Mouse (Mus musculus): Measurements from ENCODE around the gene 1110032F04Rik.
"Not testable (repeated sequence)": the region's sequence is repeated elsewhere in the genome, so short reads cannot be mapped to it uniquely, and the experiment has no call there.

The 1110032F04Rik gene

DNA sequence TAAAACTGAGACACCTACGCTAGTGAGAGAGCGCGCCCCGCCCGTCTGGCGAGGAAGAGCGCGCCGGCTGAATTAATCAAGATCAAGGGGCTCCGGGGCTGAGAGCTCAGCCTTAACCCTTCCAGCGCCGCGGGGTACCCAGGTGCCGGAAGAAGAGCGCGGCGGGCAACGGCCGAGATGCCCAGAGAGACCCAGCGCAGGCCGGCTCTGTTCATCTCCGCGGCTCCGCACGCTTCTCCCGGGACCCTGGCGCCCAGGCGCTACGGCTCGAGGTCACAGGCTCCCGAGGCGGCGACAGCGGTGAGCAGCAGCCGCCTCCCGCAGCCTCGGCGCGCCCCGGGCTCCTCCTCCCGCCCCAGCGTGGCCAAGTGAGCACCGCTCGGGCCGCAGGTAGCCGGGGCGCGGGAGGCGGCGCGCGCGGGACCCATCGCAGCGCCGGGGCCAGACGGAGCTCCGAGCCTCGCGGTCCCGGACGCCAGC, at the start of gene 1110032F04Rik:
1110032F04Rik (plus strand) TSS at position 376 of the 480 bp plus-strand sequence.
- no peak for DNase-seq (ENCODE audit: low read depth, low spot score)

DNA sequence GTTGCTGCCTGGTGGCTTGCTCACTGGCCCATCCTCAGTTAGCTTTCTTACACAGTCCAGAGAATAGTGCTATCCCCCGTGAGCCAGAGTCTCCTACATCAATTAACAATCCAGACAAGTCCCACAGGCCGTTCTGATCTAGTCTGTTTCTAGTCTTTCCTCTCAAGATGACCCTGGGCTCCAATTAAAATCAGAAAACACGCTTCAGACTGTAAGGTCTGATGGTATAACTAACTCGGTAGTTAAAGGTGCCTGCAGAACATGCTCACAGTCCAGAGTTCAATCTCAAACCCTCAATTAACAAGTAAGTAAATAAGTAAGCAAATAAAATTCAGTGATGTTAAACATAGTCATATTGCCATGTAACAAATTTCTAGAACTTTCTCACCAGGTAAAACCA, 48.0 kb upstream of the 1110032F04Rik start:
- no peak for DNase-seq (ENCODE audit: low read depth, low spot score)

DNA sequence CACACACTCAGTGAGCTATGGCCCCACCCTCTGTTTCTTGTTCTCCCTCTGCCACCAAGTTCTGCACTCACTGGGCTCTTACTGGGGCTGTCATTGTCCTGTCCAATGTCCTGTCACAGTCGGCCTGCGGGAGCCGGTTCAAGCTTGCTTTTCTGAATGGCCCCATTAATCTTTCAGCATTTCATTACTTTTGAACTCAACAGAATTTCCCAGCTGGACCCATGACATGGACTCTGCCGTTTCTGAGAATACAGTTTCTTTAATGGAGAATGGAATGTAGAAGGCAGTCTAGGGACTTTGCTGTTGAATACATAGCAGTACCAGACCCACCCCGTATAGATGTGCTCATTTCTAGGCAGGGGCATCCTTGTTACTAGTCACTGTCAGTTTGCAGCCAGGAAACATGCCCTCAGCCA, 47.5 kb upstream of the 1110032F04Rik start:
- DNase-seq (ENCODE audit: low read depth, low spot score), result no peak

DNA sequence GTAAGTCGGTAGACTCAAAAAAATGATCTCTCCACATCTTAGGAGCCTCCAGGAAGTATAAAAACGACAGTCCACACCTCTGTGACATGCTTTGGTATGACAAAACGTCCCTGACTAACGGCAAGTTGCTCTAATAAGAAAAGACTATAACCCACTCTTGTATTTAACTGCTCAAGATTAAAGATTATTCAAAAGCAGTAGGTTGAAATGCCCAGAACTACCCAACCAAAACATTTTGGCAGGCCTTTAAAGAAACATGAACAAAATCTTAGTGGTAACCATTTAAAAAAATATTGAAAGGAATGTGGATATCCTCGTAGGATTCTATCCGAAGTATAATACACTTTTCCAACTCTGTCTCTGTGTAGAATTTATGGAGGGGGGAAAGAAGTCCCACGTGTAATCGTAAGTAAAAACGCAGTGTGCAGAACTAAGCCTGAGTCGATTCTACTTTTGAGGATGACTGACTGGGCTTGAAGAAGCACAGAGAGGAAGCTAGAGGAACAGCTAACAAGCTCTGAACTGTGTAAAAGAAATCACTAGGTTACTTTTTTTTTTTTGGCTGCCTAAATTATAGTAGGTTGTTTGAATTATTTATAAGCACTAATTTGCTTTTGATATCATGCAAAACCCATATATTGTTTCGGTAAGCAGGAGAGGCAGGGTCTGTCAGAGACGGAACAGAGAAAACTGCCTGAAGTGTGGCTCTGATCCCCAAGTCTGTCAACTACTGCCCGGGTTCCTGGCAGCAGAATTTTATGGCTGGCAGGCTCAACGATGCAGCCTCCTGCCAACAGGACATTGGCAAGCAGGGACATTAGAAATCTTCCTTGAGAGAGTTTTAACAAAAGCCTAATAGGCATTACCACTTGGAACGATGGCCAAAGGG, 45.3 kb upstream of the 1110032F04Rik start:
- DNase-seq (ENCODE audit: low read depth, low spot score), result no peak

DNA sequence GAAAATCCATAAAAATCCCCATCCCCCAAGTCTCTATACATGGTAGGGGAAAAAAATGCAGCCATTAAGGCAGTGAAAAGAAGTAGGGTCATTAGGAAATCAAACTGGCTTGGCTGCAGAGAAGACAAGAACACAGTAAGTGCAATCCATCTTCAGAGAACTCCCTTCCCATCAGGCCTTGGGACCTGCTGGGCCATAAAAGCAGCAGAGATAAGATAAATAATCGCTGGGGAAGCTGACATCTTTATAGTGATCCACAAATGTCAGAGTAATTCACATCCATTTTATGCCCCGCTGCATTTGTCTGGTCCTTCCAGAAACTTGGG, 44.7 kb upstream of the 1110032F04Rik start:
- no peak for DNase-seq (ENCODE audit: low read depth, low spot score)

DNA sequence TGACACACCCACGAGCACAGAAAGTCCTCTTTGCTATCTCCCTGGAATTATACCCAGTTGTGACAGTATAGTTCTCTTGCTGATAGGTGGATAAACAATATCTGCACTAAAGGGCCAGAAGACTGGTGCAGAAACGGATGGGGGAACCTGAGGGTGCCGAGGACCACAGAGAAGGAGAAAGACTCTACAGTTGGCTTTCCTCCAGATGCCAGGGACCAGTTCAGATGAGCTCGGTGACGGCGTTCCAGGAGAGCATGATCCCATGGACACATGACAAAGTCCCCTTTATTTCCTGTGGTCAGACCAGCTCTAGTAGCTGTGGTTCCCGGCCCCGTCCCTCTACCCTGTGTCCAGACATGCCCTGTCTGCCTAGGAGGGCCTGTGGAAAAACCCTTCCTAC, 44.2 kb upstream of the 1110032F04Rik start:
- no peak for DNase-seq (ENCODE audit: low read depth, low spot score)

DNA sequence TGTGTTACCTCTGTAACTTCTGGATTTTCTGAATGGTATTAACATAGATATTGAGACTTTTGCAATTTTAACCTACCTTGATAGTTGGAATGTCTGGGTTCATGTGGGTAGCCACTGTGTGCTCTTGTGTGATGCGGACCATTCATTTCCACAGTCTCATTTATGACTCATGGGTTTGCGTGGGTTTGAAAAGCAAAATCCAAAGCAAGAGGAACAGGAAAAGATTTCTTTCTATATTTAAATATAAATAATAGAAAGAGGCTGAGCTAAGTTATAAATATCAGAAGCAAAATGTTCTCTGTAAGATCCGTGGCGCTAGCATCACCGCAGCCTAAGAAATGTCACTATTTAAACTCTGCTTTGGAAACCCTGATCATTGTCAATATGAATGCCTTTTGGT, 41.7 kb upstream of the 1110032F04Rik start:
- no peak for DNase-seq (ENCODE audit: low read depth, low spot score)

DNA sequence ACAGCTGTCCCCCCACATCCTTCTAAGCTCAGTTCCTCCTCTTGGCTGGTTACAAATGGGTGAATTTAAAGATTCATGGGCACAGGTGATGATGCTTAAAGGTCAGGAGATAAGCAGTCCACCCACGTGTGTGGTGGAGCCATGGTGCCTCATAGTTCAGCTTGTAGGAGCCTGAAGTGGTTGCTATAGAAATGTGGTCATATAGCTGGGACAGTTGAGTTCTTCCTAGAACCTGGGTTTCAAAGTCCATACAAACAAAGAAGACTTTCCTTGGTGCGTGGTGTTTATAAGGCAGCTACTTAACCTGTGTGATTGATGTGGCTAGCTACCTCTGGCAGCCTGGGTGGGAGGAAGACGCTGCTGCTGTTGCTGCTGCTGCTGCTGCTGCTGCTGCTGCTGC, 39.4 kb upstream of the 1110032F04Rik start:
- no peak for DNase-seq (ENCODE audit: low read depth, low spot score)

DNA sequence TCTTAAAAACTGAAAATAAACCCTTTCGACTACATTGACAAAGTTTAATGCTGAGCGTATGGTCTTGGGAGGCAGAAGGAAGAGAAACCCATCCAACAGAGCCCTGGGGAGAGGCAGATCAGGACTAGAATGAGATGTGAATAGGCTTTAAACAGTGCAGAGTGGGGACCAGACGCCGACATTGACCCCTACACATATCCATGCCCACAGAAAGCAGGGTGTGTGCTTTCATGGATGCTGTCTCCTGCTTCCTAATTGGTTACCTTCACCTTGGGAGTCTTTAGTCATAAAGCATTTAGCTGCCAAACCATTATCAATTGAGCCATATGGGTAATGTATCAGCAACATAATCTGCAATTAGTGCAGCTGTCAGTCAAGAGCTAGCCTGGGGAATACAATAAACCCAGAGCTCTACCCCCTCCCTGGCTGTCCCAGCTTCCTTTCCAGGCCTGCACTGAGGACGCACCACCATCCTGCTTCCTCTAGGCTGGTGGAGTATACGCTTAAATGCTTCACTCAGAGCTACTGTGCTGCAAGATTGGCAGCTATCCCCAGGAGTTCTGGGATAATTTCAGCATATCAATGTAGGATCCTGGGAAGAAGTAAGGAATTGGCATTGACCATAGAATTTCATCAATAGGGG, 32.4 kb upstream of the 1110032F04Rik start:
- DNase-seq (ENCODE audit: low read depth, low spot score), result no peak

DNA sequence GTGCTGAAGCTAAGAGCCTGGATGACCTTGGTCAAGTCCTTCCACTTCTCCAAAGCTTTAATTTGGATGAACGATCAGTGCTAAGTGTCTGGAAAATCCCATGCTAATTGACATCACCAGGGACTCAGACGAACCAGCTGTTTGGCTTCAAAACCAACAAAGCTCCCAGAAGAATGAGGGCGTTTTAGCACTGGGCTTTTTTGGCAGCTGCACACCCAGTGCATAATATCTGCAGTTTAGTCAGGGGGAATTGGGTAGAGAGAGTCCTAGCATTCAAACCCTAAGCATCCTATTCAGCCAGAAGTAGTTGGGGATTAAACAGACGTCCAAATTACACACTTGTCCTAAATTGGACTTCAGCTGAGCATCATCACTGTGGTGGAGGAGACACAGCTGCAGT, 29.2 kb upstream of the 1110032F04Rik start:
- no peak for DNase-seq (ENCODE audit: low read depth, low spot score)

DNA sequence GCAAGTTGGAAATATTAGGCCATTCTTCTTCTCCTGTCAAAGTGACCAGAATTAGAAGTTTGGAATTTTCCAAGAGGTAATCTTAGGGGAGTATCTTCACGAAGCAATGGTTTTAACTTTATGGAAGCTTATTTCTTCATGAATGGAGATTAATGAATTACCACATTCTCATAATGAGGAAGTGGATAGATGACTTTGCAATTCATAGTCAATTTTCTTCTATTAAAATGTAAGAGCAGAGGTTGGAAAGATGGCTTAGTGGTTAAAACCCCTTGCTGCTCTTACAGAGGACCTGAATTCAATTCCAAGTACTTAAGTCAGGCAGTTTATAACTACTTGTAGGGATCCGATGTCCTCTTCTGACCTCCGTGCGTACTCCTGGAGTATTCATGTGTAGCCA, 25.4 kb upstream of the 1110032F04Rik start:
- DNase-seq (ENCODE audit: low read depth, low spot score), result no peak

DNA sequence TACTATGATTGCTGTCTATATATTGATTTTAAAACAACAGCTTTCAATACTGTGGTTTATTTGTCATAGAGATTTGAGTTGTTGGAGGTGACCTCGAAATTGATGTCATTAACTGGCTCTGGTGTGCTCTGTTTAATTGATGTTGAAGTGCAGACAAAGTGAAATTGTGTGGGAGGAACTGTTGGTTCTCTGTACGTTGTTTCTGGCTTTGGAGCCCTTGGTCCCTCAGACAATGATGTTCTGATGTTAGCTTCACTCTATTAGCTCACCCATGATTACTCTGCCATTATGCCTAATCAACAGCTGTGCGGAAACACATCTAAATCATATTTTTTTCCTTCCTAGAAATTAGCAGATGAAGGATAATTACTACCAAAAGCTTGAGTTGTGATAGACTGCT, 21.1 kb upstream of the 1110032F04Rik start:
- no peak for DNase-seq (ENCODE audit: low read depth, low spot score)

DNA sequence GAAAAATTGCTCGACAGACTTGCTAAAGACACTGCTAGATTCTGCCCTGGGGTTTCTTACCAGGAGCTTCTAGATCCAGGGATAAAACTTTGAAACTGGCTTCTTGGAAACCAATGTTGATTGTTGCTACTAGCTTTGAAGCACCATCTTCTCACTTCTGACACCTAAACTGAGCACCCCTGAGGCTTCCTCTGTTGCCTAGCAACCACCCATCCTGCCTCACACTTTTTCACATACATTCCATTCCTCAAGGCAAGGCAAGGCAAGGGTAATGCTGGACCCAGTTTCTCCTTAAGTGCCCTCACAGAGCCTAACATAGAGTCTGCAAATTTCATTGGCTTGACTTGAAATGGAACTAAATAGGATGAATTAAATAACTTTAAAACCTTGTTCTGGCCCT, 17.0 kb upstream of the 1110032F04Rik start:
- no peak for DNase-seq (ENCODE audit: low read depth, low spot score)

DNA sequence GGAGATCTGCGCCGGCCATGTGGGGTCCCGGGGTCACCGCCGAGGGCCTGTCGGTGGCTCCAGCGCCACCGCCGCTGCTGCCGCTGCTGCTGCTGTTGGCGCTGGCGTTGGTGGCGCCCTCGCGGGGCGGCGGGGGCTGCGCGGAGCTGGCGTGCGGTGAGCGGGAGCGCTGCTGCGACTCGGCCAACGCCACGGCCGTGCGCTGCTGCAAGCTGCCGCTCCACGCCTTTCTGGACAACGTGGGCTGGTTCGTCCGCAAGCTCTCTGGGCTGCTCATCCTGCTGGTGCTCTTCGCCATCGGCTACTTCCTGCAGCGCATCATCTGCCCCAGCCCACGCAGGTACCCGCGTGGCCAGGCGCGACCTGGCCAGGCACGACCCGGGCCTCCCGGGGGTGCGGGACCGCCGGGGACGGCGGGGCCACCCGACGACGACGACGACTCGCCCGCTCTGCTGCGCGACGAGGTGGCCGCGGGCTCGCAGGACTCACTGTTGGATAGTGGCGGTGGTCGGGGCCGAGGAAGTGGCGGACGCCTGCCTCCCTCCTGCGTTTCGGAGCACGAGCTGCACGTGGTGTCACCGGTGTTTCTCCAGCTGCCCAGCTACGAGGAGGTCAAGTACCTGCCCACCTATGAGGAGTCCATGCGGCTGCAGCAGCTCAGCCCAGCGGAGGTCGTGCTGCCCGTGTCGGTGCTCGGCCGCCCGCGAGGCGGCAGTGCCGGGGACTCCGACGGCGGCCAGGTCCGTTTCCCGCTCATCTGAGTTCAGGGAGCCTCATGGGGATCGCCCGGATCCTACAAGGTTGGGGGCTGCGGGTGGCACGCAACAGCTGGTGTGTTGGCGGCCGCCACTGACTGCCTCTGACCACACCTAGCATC, 543 bp downstream of the 1110032F04Rik start:
- DNase-seq (ENCODE audit: low read depth, low spot score), result no peak

DNA sequence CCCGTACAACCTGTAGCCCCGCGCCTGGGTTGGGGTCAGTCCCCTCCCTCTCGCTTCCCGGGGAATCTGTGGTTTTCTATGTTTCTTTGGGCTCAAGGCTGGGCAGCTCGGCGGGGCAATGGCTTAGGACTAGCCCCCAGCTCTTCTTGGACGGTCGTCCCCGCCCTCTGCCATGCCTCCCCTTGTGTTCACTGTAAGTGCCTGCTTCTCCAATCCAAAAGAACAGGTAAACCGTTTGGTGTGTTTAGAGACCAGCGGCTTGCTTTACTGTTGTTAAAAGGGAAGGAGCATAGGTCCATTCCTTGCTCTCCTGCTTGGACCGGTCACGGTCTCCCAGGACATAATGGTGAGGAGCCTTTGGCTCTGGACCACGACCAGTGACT, 1.2 kb downstream of the 1110032F04Rik start:
- DNase-seq (ENCODE audit: low read depth, low spot score), result no peak

DNA sequence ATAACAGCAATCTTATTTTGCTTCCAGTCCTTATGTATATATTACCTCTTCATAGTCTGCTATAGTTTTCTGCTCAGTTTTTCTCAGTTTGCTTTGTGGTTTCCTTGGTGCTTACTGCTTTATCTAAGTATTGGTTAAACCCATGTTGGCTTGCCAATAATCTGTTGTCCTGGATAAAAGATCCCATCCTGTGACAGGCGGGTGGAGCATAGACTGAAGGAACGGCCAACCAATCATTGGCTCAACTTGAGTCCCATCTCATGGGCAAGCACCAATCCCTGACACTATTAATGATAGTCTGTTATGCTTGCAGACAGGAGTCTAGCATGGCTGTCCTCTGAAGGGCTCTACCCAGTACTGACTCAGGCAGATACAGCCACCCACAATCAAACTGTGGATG, 4.7 kb downstream of the 1110032F04Rik start:
- DNase-seq (ENCODE audit: low read depth, low spot score), result no peak

DNA sequence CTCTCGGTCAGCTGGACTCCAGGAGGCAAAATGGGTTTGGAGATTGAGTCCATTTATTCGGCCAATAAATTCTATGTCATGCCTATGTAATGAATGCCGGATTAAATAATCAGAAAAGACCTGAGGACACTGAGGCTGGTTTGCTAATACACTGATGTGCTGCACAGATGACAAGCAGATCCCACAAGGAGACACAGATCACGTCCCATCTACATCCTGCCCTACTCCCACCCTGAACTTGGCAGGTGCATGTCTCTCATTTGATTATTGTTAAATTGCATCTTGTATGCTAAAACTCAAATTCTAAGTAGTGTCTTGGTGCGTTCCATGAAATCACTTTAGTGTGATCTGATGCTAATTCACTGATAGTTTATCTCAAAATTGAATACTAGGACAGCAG, 17.5 kb downstream of the 1110032F04Rik start:
- no peak for DNase-seq (ENCODE audit: low read depth, low spot score)

DNA sequence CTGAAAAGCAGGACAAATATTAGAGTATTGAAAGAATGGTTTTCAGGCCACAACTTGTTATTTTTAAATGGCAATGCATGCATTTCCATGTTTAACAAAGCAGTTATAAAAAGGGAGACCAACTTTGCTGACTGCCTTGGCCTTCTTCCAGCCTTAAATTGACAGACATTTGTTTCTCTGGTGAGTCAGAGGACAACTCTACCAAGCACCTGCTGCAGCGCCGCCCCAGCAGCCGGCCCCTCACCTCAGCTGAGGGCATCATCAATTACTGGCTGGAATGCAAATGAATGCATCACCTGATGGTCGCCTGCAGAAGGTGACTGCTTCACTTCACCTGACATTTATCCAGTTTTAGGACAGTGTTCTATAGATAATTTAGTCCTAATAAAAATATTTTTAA, 26.0 kb downstream of the 1110032F04Rik start:
- no peak for DNase-seq (ENCODE audit: low read depth, low spot score)

DNA sequence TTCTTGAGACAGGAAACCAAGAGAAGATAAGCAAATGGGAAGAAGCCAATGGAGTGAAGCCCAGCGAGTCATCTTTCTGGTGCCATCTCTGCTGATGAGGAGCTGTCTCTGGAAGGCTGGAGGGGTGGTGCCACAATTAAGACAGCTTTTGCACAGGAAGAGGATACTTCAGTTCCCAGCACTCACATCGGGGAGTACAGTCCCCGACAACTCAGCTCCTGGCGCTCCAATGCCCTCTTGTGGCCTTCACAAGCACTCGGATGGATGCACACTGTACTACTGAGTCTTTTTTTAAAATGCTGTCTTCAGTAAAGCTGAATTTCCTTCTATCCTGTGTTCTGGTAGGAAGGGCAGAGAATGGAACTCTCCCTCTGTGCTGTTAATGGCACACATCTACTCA, 27.8 kb downstream of the 1110032F04Rik start:
- DNase-seq (ENCODE audit: low read depth, low spot score), result no peak

DNA sequence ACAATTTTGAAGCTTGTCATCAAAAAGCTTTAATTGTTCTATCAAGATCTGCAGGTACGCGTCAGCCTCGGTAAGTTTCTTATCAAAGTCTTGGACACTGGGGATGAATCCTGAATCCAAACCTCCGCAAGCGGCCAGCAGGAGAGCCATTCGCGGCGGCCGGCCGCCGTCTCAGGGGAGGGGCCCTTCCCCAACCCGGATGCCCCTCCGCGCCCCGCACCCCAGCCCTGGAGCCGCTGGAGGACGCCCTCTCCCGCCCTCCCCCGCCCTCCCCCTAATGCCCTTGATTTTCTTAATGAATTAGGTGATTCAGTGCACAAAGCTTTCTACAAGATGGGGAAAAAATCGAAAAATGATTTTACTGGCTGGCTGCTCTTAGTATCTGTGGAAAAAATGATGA, 33.2 kb downstream of the 1110032F04Rik start:
- not testable (repeated sequence) for DNase-seq (ENCODE audit: low read depth, low spot score)

DNA sequence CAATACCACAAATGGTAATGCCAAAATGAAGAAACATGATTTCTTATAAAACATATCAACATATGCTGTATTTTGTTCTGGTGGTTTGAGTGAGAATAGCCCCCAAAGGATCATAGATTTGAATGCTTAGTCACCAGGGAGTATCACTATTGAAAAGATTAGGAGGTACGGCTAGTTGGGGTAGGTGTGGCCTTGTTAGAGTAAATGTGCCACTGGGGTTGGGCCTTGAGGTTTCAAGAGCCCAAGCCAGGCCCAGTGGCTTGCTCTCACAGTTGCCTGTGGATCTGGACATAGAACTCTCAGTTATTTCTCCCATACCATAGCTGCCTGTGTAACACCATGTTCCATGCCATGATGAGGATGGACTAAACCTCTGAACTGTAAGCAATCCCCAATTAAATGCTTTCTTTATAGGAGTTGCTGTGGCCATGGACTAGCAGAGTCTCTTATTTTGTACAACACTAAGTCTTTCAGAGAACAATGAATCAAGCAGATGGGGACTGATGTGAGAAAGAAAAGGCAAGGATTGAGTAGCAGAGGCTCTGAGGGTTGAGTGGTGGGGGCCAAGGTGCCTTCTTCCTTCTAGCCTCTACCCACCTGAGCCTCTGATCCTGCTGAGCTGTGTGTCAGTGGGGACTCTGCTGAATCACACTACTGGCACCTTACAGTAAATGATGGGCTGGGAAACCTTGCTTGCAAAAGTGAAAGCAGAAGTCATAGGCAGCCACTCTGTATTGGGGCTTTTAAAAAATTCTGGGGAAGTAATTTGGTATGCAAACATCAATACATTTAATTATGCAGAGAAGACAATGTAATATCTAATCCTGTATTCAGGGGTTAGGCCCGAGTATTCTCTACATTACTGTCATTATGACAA, 35.8 kb downstream of the 1110032F04Rik start:
- no peak for DNase-seq (ENCODE audit: low read depth, low spot score)
